Mouse (Mus musculus) spleen, adult 2 months (tissue): ENCODE measurements around the gene Gm20388. TPM values are rescaled to one million over a fixed set of nuclear protein-coding genes. Genes with fewer than 3 reads are reported as not detected.
A peak's percentile ranks its signal among the peaks of the same experiment; 100 is the strongest.

Experiments
- DNase-seq, 2 experiments: peaks; one replicate each; pipeline versions ENCODE4 v3.0.0 to v3.0.0-alpha.2; 2012 to 2021; ENCODE audit warnings: low spot score in 2 of 2, low read depth in 1 of 2
- H3K27ac ChIP-seq: fragments of 200-500 bp; 2 replicates; pipeline ENCODE4 v1.5.1; 2012; ENCODE audit warnings: low read length, inconsistent platforms; ENCODE audit not compliant: insufficient read depth
- H3K27me3 ChIP-seq: fragments of 200-500 bp; 2 replicates; pipeline ENCODE4 v1.6.1; 2012; ENCODE audit warnings: mild to moderate bottlenecking, moderate library complexity, low read length, inconsistent platforms; ENCODE audit not compliant: control insufficient read depth, insufficient read depth
- H3K36me3 ChIP-seq: fragments of 200-500 bp; 2 replicates; pipeline ENCODE4 v1.6.1; 2012; ENCODE audit warnings: mild to moderate bottlenecking, low read length, inconsistent platforms; ENCODE audit not compliant: control insufficient read depth, insufficient read depth
- H3K4me1 ChIP-seq: fragments of 200-500 bp; 2 replicates; pipeline ENCODE4 v1.6.1; 2011; ENCODE audit warnings: inconsistent platforms; ENCODE audit not compliant: control insufficient read depth, insufficient read depth, insufficient read length
- H3K4me3 ChIP-seq: fragments of 200-500 bp; 2 replicates; pipeline ENCODE4 v1.5.1; 2011; ENCODE audit warnings: mild to moderate bottlenecking, inconsistent platforms; ENCODE audit not compliant: insufficient read depth, insufficient read length; ENCODE audit errors: extremely low read depth
- CTCF ChIP-seq: fragments of 200-500 bp; IDR thresholded peaks from 2 replicates; pipeline ENCODE4 v1.5.1; 2011; ENCODE audit warnings: mild to moderate bottlenecking, inconsistent platforms; ENCODE audit not compliant: insufficient read depth, insufficient read length, insufficient replicate concordance; ENCODE audit errors: extremely low read depth
- POLR2A ChIP-seq: fragments of 200-500 bp; IDR thresholded peaks from 2 replicates; pipeline ENCODE4 v1.6.1; 2011; ENCODE audit warnings: low read depth, low read length, inconsistent platforms
- WGBS: fragments of 180-500 bp; shearing (Covaris S2); methylation state at CpG from one replicate; pipeline ENCODE4 v1.1.7; 2018; 5-methylcytosine and 5-hydroxymethylcytosine counted together
- polyA plus RNA-seq: library from polyadenylated mRNA; depleted of rRNA; stranded (reverse); fragments of >200 nt; gene quantifications from 2 replicates; pipeline ENCODE4 v1.2.3, GENCODE M21; 2012

Gm20388 gene
- polyA plus RNA-seq, 1 experiment = 26.1 TPM

- no peaks in the 10 kb centered on the region for H3K27me3 ChIP-seq
- peaks cover 14% of the 10 kb centered on the region; the same call in 1 of the 2 replicates for H3K4me1 ChIP-seq
- H3K27ac ChIP-seq = peak overlapping the region; percentile 80
- no peak for DNase-seq
- TF ChIP-seq CTCF = no peak
- TF ChIP-seq POLR2A = no peak
- H3K36me3 ChIP-seq = no peaks in the 10 kb centered on the region
- 22% methylated on average over 5 of the region's 5 CpGs for WGBS
- H3K4me3 ChIP-seq = no peak overlapping the region
Observed at GRCm38 (mm10) chr8:122561199-122561598, 2650.6 kb downstream of the Gm20388 start.

- peak overlapping the region; percentile 31; the same call in 1 of the 2 replicates for H3K4me3 ChIP-seq
- peaks cover 17% of the 10 kb centered on the region; the same call in 1 of the 2 replicates for H3K4me1 ChIP-seq
- peaks cover 2% of the 10 kb centered on the region; the same call in 1 of the 2 replicates for H3K36me3 ChIP-seq
- WGBS = 67% methylated on average over 25 of the region's 25 CpGs
- no peak for DNase-seq
- TF ChIP-seq POLR2A = no peak
- no peak for TF ChIP-seq CTCF
- H3K27me3 ChIP-seq = no peaks in the 10 kb centered on the region
- peak overlapping the region; percentile 56 for H3K27ac ChIP-seq
Observed at GRCm38 (mm10) chr8:122564363-122565352, 2654.0 kb downstream of the Gm20388 start.

- DNase-seq = no peak
- H3K27me3 ChIP-seq = no peaks in the 10 kb centered on the region
- peak overlapping the region; percentile 86 for H3K27ac ChIP-seq
- H3K4me3 ChIP-seq = peak overlapping the region; percentile 78
- H3K36me3 ChIP-seq = peaks cover 16% of the 10 kb centered on the region
- H3K4me1 ChIP-seq = peaks cover 15% of the 10 kb centered on the region; the same call in 1 of the 2 replicates
- WGBS = 41% methylated on average over 6 of the region's 6 CpGs
- no peak for TF ChIP-seq POLR2A
- no peak for TF ChIP-seq CTCF
Observed at GRCm38 (mm10) chr8:122566766-122567165, 2656.1 kb downstream of the Gm20388 start.

- Histone ChIP-seq H3K4me3 (peak within 1 kb of the TSS; percentile 78), H3K36me3 (peaks cover 24% of the 10 kb centered on the region), H3K27me3 (no peaks in the 10 kb centered on the region), H3K4me1 (peaks cover 15% of the 10 kb centered on the region; the same call in 1 of the 2 replicates), H3K27ac (peak within 1 kb of the TSS; percentile 98)
- TF ChIP-seq CTCF (no peak), POLR2A (peak; percentile 4; the same call in 1 of the 2 replicates)
- DNase-seq = peak; percentile 87 to 94
- WGBS = under 1% methylated on average over 62 of the region's 62 CpGs
Observed at GRCm38 (mm10) chr8:122567361-122568108, 2656.9 kb downstream of the Gm20388 start, which contains the start of gene Cdt1. Gene Cdt1 (plus strand): TSS chr8:122568015.

GRCm38 (mm10) chr8:122568109-122568504 lies 2657.5 kb downstream of the Gm20388 start:
- under 1% methylated on average over 34 of the region's 34 CpGs for WGBS

GRCm38 (mm10) chr8:122568881-122569309 lies 2658.3 kb downstream of the Gm20388 start:
- Histone ChIP-seq H3K27me3 (no peaks in the 10 kb centered on the region), H3K36me3 (peaks cover 25% of the 10 kb centered on the region), H3K27ac (no peak overlapping the region), H3K4me1 (peaks cover 15% of the 10 kb centered on the region; the same call in 1 of the 2 replicates), H3K4me3 (peak overlapping the region; percentile 33; the same call in 1 of the 2 replicates)
- no peak for DNase-seq
- WGBS = 42% methylated on average over 10 of the region's 10 CpGs
- TF ChIP-seq POLR2A (no peak), CTCF (no peak; the same call in 1 of the 2 replicates)

More at GRCm38 (mm10) chr8:122568109-122568504, 2657.5 kb downstream of the Gm20388 start:
- H3K4me1 ChIP-seq = peaks cover 15% of the 10 kb centered on the region; the same call in 1 of the 2 replicates
- peak; percentile 87 for DNase-seq
- peak overlapping the region; percentile 98 for H3K27ac ChIP-seq
- peak overlapping the region; percentile 78 for H3K4me3 ChIP-seq
- peaks cover 25% of the 10 kb centered on the region for H3K36me3 ChIP-seq
- TF ChIP-seq CTCF = no peak
- no peak for TF ChIP-seq POLR2A
- no peaks in the 10 kb centered on the region for H3K27me3 ChIP-seq
